Mouse (Mus musculus) T-cell, adult 2 months (primary cell): ENCODE results near the gene St3gal3.
A peak's percentile ranks its signal among the peaks of the same experiment; 100 is the strongest.

Source experiments
- DNase-seq: peaks from one replicate; pipeline ENCODE4 v3.0.0; 2022; ENCODE audit warnings: low spot score

St3gal3 gene

DNA sequence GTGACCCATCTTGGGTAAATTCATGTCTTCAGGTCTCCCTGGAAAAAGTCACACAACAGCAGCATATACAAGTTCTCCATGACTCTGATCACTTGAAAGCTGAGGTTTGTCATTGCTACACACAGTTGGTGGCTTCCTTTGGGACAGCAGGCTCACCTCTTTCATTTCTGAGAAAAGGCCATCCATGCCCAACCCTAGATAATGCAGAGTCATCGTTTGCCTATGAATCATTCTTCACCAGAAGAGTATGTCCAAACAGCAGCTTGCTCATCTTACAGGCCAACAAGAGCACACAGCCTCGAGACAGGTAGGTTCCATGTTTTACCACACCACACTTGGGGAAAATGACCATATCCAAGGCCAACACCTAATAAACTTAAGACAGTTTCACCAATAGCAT lies 45.9 kb downstream of the St3gal3 start:
- DNase-seq: no peak

DNA sequence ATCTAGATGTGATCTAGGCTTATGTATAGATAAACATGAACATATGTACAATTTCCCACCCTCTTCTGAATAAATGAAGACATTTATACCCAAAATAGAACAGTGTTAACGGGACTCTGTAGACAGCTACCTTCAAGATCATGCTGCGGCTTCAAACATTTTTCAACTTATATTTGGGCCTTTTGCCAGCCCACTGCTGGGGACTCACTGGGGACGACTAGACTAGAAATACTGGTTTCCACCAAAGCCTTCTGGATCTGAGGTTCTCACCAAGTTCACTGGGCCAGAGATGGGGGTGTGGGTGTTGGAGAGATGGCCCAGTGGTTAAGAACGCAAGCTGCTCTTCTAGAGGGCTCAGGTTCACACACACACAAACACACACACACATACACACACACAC lies 49.7 kb downstream of the St3gal3 start:
- DNase-seq: no peak

DNA sequence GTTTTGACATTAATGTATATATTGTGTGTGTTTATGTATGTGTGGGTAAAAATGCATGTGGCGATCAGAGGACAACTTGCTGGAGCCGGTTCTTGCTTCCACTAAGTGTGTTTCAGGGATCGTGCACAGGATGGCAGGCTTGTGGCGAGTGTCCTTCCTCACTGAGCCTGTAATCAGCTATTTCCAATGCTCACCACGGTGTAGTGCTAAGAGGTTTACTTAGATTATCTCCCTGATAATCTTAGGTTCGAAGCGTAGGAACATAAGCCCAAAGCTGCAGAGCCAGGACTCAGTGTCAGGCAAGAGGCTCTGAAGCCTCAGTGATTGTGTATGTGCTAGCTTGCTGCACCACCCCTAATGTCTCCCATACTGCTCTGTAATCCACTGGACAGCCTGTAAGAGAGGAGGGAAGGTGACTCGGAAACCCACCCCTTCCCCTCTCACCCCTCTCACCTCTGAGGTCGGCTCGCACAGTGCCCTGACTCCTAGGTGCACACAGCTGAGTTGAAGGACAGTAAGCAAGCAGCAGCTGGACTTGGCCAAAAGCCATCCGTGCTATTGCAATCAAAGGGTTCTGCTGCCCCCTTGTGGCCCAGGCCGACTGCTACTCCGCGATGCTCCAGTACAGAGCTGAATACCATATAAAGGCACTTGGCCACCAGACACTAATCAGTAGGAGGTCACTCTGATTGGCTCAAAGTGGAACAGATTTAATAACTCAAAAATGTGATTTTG lies 51.3 kb downstream of the St3gal3 start:
- DNase-seq: peak; percentile 56

DNA sequence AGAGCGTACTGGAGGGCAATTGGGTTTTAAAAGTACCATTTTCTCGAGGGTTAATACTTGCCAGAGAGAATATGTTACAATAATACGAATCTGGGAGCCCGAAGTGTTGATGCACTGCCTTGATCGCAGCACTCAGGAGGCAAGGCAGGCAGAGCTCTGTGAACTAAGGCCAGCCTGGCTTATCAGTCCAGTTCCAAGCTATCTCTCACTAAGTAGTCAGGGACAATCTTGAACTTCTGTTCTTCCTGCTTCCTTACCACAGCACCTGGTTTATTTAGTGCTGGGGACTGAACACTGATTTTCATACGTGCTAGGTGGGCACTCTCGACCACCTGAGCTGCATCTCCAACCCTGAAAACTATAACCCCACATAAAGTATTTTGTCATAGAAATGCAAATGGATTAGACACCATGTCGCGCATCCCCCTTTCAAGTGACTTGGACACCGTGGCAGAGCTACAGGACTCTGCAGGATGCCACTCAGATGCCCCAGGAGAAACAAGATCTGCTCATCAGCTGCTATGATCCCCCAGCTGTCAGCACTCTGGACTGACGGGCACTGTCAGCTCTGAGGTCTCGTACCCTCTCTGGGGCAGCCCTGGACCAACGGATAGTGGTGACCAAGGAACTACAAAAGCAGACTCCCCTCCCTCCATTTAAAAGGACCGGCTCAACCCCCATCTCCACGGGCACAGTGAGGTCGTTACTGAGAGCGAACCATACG lies 52.9 kb downstream of the St3gal3 start:
- no peak for DNase-seq

DNA sequence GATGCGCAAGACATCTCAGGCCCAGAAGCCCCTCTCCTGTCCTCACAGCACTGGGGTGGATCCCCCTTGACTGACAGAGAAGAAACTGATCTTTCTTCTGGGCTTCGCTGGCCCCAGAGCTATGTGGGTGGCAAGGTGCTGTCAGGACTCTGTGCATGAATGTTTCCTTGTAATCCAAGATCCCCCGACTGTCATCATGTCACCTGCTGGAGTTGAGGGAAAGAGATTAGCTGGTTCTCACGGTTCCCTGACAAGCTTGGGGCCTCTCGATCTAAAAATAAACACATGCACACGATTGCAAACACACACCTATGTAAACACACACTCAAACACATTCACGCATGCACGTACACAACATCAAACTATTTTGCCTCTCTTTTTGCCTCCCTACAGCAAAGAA lies 54.2 kb downstream of the St3gal3 start:
- no peak for DNase-seq

DNA sequence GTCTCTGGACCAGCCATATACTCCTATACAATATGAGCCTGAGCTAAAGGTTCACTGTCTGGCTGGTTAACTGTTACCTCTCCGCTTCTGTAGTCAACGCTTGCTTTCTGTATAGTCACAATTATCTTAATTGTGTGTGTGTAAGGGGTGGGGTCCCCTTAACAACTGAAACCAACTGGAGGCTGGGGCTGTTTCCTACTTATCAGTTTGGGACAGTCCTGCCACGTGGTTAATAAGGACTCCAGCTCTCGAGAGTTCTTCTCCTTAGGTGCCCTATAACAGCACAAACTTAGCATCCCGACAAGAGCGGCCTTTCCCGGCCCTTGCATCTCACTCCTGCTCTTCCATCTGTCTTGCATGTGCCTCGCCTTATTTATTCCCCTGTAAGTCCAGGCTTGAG lies 55.5 kb downstream of the St3gal3 start:
- no peak for DNase-seq

DNA sequence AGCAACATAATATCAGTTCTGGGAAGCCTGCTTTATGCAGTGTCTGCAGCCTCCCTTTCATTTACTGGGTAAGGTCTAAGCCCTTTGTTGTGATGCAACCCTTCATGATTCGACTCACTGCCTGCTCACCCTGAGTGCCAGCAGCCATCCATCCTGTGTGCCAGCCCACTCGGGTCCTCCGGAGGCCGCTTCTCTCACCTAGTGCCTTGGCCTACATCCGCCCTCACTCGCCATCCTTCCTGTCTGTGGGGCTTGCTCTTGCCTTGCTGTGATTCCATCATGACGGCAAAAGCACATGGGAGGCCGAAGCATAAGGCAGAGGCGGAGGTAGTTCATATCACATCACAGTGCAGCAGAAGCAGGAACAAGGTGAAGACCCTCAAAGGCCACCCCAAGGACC lies 56.1 kb downstream of the St3gal3 start:
- DNase-seq: no peak

DNA sequence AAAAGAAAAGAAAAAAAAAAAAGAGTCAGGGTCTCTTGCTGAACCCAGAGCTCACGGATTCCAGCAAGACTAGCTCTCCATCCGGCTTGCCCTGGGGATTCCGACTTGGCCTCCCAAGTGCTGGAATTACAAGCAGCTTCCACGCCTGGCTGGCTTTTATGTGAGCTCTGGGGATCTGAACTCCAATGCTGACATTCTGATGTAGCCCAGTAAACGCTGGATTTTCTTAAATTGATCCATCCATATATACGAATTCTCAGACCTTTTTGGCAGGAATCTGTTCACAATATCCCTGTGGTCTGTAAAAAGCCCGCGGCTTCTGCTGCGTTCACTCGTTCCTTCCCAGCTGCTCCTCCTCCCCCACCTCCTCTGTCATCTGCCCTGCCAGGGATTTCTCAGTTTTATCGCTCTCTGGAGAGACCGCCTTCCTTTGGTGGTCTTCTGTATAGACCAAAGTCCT lies 57.4 kb downstream of the St3gal3 start:
- no peak for DNase-seq

DNA sequence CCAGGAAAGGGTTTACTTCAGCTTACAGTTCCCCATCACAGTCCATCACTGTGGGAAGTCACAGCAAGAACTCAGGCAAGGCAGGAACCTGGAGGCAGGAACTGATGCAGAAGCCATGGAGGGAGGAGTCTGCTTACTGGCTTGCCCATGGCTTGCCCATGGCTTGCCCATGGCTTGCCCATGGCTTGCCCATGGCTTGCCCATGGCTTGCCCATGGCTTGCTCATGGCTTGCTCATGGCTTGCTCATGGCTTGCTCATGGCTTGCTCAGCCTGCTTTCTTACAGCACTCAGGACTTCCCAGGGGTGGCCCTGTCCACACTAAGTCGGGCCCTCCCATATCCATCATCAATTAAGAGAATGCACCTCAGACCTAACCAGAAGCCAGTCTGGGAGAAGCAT lies 58.1 kb downstream of the St3gal3 start:
- no peak for DNase-seq

DNA sequence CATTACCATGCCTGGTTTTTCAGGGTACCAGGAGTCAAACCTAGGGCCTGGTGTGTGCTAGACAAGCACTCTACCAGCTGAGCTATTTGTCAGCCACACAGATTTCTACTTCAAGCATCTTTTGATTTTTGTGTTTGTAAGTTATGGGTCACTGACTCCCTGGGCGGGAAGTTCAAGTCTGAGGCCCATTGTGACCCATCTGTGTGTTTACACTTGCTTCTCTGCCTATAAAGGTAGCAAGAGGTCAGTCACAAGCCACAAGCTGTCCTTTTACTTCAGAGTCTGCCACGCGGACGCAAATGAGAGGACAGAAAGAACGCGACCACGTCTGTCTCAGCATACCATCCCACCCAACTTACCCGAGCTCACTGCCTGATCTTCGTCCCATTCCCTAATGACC lies 59.4 kb downstream of the St3gal3 start:
- DNase-seq: no peak

DNA sequence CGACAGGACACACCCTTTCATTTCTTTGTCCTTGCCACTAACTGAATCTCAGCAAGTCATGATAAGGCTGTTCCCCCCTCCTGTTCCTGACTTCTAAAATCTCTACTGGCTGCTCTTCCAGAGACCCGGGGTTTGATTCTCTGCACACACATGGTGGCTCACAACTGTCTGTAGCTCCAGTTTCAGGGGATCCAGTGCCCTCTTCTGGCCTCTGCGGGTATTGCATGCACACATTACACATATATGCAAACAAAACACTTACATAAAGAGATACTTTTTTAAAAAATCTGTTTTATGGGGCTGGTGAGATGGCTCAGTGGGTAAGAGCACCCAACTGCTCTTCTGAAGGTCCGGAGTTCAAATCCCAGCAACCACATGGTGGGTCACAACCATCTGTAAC lies 60.5 kb downstream of the St3gal3 start:
- no peak for DNase-seq

DNA sequence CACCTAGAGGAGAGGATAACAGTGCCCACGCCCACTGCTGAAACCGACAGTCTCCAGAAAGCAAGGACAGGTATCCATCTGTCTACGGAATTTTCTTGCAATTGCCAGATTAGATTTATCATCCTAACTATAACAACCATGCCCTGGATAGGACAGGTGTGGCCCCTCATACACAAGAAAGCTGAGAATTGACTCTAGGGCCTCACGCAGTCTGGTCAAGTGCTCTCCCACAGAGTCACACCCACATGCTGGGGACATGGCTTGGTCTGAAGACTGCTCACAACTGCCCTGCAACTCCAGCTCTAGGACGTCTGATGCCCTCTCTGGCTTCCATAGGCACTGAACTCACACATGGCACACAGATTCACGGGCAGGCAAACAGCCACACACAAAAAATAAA lies 61.6 kb downstream of the St3gal3 start:
- no peak for DNase-seq

DNA sequence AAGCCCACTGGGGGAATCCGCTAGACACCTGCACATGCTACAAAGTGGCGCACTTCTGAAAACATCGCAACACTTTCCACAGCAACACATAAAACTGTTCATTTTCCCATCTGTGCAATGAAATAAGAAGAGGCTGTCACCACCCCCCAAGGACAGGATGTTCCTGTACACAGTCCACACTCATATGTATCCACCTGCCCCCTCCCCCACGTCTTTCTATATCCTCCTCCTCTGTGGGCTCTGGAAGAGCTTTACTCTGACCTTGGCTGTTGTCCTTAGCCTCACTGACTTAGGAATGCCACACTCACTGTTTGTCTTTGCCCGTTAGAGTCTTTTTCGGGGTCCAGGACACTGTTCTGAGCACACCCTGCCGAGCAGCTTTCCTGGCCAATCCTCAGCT lies 62.8 kb downstream of the St3gal3 start:
- DNase-seq: no peak

DNA sequence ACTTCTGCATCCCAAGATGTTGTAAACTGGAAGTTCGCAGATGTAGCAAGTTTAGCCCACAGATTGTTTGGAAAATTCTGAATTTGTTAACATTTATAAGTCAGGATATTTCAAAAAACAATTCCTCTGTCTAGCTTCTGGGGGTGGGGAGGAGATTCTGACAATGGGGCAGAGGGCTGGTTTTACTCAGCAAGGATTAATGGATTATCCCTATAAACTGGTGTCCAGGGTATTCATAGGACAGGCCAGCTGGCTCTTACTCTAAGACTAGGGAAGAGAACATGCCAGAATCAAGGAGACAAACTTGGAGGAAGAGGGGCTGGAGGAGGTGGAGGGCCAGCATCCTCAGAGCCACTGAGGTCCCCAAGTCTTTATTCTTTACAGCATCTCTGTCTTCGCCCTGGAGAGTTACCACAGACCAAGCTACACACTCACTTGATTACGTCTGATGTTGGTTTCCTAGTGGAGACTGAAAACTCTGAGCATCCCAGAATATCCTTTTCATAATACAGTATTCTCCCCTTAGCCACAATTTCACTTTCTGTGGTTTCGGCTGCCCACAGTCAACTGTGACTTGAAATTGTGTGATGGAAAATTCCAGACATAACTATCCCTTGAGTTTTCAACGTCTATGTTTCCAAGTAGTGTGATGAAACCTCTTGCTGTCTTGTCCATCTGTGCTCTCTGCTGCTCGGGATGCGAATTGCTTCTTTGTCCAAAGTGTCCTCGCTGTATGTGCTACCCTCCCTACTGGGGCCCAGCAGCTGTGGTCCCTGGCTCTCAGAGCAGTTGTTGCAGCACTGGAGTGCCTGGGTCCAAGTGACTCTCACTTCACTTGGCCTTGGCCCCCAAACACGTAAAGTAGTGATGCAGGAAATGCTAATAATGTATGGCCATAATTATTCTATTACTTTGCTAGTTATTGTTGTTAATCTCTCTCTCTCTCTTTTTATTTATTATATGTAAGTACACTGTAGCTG lies 64.2 kb downstream of the St3gal3 start:
- DNase-seq: no peak

DNA sequence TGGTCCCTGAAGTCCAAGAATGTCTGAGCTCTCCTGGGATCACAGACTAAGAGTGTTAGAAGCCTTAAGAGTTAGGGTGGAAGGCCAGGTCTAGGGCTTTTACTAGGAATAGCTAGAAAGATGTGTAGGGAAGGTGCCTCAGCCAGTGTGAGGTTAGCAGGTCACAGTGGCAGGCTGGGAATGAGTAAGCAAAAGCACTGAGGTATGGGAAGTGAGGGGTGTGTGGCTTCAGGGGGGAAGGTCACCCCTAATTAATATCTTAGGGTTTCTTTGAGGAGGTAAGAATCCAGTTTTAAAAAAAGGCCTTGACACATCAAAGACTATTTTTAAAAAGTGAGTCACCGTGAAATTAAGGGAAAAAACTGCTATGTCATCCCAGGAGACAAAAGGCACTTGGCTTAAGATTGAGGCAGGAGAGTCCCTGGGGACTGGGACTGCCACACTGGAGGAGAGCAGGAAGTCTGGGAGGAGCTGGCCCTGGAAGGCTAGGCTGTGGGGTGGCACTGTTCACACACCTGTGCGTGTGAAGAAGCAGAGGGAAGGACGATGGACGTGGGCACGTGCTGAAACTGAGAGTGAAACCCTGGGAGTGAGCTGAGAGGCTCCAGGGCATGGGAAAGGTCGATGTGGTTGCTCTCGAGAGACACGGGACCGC lies 72.8 kb downstream of the St3gal3 start:
- no peak for DNase-seq

DNA sequence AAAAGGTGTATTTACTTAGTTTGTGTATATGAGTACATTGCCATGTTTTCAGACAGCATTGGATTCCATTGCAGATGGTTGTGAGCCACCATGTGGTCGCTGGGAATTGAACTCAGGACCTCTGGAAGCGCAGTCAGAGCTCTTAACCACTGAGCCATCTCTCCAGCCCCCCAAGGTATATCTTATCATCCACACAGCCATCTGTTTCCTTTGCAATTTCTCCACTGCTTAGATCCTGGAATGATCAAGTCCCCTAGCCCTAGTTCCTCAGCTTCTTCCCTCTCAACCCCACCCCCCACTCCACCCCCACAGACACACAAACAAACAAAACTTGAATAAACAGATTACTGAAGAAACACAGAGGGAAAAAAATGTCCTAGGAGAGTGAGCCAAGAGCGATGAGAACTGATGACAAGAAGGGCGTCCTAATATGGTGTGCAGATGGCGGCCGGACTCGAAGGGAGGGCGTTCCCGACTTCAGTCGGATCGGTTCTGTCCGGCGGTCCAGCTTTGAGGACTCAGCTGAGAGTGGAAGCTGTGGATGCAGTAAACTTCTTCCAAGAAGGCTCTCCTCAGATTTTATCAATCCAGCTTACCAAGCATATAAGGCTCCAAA lies 73.7 kb downstream of the St3gal3 start:
- DNase-seq: no peak

DNA sequence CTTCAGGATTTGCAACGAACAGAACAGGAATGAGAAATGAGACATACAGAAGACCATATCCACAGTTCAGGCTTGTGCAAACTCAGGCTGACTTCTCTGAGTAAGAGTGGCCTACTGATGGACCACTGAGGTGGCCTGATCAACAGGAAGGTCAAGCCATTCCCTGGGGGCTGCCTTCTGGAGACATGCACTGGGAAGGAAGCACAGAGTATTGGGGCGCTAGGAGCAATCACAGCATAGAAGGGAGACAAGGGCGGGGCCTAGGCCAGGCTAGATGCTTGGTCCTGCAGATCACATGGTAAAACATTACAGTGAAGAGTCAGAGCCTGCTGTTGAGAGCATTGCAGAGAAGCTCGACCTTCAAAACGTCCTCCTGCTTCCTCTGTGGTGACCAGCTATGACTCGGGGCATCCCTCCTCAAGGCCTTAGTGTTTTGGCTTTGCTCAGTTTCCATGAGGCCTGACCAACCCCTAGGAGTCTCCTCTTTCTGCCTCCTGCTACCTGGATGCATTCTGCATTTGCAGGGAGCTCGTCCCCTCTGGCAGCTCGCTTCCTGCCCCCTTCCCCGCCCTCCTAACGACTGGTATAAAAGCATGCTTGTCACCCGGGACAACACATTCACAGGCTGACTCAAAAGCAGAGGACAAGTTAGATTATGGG lies 74.8 kb downstream of the St3gal3 start:
- no peak for DNase-seq

DNA sequence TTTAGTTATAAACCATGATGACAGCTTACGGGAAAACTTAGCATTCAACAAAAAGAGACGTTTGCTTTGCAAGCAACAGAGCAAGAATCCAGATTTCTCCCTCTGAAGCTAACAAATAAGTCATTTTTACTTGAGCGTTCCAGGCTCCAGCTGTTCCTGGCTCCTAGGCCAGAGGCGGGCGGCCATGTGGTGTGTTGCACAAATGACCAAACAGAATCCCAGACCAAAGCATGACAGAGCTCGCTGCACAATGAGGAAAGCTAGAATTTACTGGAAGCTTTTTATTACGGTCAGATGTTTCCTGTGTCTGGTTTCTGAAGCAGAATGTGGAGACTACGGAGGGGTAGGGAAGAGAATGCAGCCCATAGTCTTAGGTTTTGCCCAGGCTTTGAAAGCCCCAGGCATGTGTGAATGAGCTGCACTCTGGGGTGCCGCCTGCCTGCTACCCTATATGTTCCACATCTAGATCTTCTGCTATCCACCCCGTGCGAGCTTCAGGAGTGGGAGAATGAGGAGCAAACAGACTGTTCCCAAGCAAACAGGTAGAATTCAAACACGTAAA lies 76.5 kb downstream of the St3gal3 start:
- no peak for DNase-seq

DNA sequence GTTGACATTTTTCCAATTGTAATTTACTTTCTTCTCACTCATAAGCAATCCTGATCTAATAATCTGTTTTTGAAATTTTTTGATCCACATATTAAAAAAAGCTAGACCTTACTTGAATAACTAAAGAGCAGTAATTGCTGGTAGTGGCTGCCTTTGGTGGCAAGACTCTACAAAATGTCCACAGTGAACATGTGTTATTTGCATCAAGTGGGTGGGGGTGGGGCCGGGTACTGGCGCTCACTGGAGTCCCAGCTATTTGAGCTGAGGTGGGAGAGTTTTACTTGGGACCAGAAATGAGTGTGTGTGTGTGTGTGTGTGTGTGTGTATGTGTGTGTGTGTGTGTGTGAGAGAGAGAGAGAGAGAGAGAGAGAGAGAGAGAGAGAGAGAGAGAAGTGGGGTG lies 77.6 kb downstream of the St3gal3 start:
- DNase-seq: no peak

DNA sequence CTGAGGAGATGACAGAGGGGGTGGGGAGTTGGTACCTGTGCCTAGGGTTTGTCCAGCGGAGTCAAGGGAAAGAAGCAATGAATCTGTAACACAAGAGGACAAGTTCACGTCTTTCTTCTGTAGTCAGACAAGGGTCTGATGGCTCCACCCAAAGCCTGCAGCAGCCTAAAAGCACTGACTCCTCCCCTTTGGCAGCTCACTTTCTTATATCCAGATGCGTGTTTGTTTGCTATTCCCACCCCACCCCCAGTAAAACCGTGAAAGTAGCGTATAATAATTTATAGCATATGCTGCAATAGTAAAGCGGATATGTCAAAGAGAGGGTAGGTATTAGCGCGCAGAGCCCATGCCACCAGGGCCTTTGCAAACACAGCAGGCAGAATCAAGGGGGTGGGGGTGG lies 80.1 kb downstream of the St3gal3 start:
- DNase-seq: no peak

DNA sequence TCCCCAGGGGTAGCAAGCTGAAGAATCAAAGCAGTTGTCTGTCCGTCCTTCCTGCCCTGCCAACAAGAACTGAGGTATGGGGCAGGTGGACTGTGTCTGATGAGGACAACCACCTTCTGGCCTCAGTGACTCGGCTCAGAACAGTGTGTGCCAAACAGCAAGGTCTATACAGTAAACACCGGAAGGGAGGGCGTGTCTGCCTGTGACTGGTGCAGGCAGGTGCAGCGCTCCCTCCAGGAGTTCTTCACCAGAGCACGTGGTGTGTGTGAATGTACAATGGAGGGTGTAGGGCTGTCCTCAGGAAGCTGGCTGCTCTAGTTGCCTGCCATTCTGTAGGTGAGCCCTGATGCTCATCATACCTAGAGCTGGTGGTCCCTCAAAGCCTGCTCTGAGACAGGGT lies 80.8 kb downstream of the St3gal3 start:
- no peak for DNase-seq
